Mouse (Mus musculus) neural tube, embryonic 14.5 days (tissue): ENCODE data around the gene H3f3a. TPM values are rescaled to one million over a fixed set of nuclear protein-coding genes. Genes with fewer than 3 reads are reported as not detected.

Source experiments
- ATAC-seq: fragments of 200-750 bp; cut with Nextera tagmentation; 2 replicates; pipeline ENCODE4 v1.8.0; 2017; ENCODE audit warnings: low read depth, mild to moderate bottlenecking, moderate TSS enrichment, moderate library complexity
- H3K27ac ChIP-seq: fragments of 300-500 bp; sonication (generic); 2 replicates; pipeline ENCODE4 v1.5.1; 2014; ENCODE audit warnings: low read depth, mild to moderate bottlenecking, control low read depth, low read length, moderate library complexity, mixed read lengths
- H3K27me3 ChIP-seq: fragments of 300-500 bp; sonication (generic); 2 replicates; pipeline ENCODE4 v1.6.1; 2014; ENCODE audit warnings: low read length; ENCODE audit not compliant: control insufficient read depth, insufficient read depth
- H3K36me3 ChIP-seq: fragments of 300-500 bp; sonication (generic); 2 replicates; pipeline ENCODE4 v1.6.1; 2014; ENCODE audit warnings: low read length, mixed read lengths; ENCODE audit not compliant: control insufficient read depth, insufficient read depth
- H3K4me1 ChIP-seq: fragments of 300-500 bp; sonication (generic); 2 replicates; pipeline ENCODE4 v1.6.1; 2014; ENCODE audit warnings: low read length; ENCODE audit not compliant: control insufficient read depth, insufficient read depth
- H3K4me2 ChIP-seq: fragments of 300-500 bp; sonication (generic); 2 replicates; pipeline ENCODE4 v1.6.1; 2014; ENCODE audit warnings: mild to moderate bottlenecking, low read depth, low read length, control low read depth
- H3K4me3 ChIP-seq: fragments of 300-500 bp; sonication (generic); 2 replicates; pipeline ENCODE4 v1.5.1; 2014; ENCODE audit warnings: low read depth, low read length, control low read depth, mixed read lengths
- H3K9ac ChIP-seq: fragments of 300-500 bp; sonication (generic); replicated peaks from 2 replicates; pipeline ENCODE4 v1.6.1; 2014; ENCODE audit warnings: low read depth, mild to moderate bottlenecking, control low read depth, low read length, mixed read lengths
- H3K9me3 ChIP-seq: fragments of 300-500 bp; sonication (generic); 2 replicates; pipeline ENCODE4 v1.6.1; 2016; ENCODE audit warnings: low read length; ENCODE audit not compliant: control insufficient read depth
- WGBS: fragments of 180-500 bp; shearing (Covaris S2); extraction: QIAGEN DNeasy Blood & Tissue Kit; methylation state at CpG from one replicate; pipeline ENCODE4 v1.1.7; 2014; 5-methylcytosine and 5-hydroxymethylcytosine counted together
- polyA plus RNA-seq: library from polyadenylated mRNA; unstranded; fragments of >200 nt; fragmentation: Nextera tagmentation; extraction: Ambion mirVana; gene quantifications from 2 replicates; pipeline ENCODE4 v1.2.1, GENCODE M21; 2014

Gene H3f3a
- polyA plus RNA-seq, 1 experiment from 2014 or later = 3,430 TPM

DNA sequence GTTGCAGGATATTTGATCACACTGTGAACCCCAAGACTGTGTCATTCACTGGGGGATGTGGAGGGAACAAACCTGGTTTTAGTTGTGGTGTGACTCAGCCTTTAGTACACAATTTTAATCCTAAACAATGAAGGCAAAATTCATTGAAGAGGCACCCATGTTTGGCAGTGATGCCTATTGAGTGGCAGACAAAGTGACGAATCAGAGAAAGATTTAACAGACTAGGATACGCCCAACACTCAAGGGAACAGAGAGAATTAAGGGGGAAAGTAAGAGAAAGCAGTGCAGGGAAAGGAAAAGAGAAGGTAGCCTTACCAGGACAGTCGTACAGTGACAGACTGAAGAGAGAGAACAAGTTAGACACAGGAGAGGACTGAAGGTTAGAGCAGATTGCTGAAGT lies 41.5 kb downstream of the H3f3a start:
- Histone ChIP-seq H3K4me1 (0 out of 2 replicates have a peak, but pooled peaks cover 7% of the 10 kb centered on the region), H3K9ac (no peak overlapping the region), H3K9me3 (no peaks in the 10 kb centered on the region), H3K27me3 (no peaks in the 10 kb centered on the region), H3K27ac (no peak overlapping the region), H3K4me2 (no peak overlapping the region), H3K4me3 (no peak overlapping the region), H3K36me3 (no peaks in the 10 kb centered on the region)
- 96% methylated on average over 3 of the region's 3 CpGs for WGBS
- no peak for ATAC-seq

DNA sequence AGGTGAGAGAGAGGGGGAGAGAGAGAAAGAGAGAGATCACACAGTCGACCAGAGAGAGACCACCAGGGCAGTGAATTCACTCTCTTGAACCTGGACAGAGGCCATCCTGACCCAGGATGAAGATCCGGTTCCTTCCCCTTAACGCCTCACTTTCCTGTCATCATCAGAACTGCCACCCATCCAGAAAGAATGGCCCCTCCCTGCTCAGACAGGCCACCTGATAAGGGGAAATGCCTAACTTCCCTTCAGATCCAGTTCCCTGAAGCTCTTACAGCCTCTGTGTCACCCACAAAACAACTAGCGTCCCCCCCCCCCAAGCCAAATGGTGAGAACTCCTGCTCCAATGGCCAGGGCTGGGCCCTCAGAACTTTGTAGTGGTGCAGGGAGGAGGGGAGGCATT lies 42.0 kb downstream of the H3f3a start:
- no peaks in the 10 kb centered on the region for H3K27me3 ChIP-seq
- 0 out of 2 replicates have a peak, but pooled peaks cover 5% of the 10 kb centered on the region for H3K4me1 ChIP-seq
- H3K4me3 ChIP-seq = no peak overlapping the region
- H3K27ac ChIP-seq = no peak overlapping the region
- H3K9ac ChIP-seq = no peak overlapping the region
- no peak overlapping the region for H3K4me2 ChIP-seq
- H3K36me3 ChIP-seq = no peaks in the 10 kb centered on the region
- 84% methylated on average over 4 of the region's 4 CpGs for WGBS
- ATAC-seq = no peak
- H3K9me3 ChIP-seq = no peaks in the 10 kb centered on the region

DNA sequence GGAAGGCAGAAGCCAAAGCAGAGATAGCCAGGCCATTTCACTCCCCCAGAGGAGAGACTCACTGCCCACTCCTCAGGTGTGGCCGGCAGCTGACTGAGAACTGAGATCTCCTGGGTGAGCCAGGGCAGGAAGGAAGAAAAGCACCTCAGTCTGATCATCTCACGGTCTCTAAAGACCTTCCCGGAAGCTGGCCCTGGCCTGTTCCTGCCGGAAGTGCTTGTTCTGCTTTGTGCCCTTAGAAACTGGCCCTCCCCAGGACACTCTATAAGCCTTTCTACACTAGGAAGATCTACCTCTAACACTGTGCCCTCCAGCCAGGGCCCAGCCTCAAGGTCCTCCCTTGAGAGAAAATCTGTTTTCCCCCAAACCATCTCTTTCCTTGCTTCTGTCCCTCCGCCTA lies 42.4 kb downstream of the H3f3a start:
- 0 out of 2 replicates have a peak, but pooled peaks cover 5% of the 10 kb centered on the region for H3K4me1 ChIP-seq
- H3K9me3 ChIP-seq = no peaks in the 10 kb centered on the region
- H3K27me3 ChIP-seq = no peaks in the 10 kb centered on the region
- WGBS = 85% methylated on average over 5 of the region's 5 CpGs
- H3K9ac ChIP-seq = no peak overlapping the region
- no peak for ATAC-seq
- H3K27ac ChIP-seq = no peak overlapping the region
- no peaks in the 10 kb centered on the region for H3K36me3 ChIP-seq
- no peak overlapping the region for H3K4me3 ChIP-seq
- no peak overlapping the region for H3K4me2 ChIP-seq

DNA sequence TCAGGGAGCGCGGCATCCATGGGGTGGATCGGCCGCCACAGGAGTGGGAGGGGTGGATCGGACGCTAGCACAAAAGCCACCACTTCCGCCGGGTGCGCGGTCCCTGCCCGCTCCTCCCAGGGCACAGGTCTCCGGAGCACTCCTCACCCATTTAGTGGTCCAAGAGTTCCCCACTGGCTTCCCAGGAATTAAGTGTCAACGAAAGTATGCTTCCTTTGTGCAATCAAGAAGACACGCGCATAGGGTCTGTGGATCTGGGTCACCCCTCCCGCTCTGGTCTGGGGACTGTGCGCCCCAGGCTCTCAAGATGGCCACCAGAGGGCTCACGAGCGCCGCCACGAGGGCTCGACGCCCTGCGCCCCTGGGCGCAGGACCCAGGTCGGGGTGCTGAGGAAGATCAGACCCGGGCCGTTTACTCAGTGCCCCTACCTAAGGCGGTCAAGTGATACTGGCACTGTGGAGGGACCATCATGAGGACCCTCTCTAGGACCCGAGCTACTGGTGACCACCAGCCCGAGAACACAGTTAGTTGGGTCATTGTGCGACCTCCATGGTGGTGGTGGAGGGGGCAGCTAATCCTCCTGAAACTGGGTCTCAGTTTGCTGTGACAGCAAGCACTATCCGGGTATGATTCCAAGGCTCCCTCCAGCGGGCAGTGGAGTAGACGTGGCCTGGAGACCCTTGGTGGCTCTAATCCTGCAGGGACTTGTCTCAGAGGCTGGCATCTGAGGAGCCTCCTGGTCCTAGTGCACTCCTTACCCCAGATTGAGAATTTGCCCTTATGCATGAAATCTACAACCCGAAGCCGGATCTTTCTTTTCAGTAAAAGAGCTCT lies 45.2 kb downstream of the H3f3a start:
- Histone ChIP-seq H3K4me3 (peak overlapping the region; percentile 45), H3K4me1 (peaks cover 6% of the 10 kb centered on the region; the same call in 1 of the 2 replicates), H3K9ac (peak overlapping the region; percentile 62), H3K27ac (peak overlapping the region; percentile 52), H3K4me2 (peak overlapping the region; percentile 63), H3K9me3 (no peaks in the 10 kb centered on the region), H3K27me3 (no peaks in the 10 kb centered on the region), H3K36me3 (no peaks in the 10 kb centered on the region)
- 3% methylated on average over 37 of the region's 37 CpGs for whole genome bisulfite sequencing
- ATAC-seq = peak; percentile 87

DNA sequence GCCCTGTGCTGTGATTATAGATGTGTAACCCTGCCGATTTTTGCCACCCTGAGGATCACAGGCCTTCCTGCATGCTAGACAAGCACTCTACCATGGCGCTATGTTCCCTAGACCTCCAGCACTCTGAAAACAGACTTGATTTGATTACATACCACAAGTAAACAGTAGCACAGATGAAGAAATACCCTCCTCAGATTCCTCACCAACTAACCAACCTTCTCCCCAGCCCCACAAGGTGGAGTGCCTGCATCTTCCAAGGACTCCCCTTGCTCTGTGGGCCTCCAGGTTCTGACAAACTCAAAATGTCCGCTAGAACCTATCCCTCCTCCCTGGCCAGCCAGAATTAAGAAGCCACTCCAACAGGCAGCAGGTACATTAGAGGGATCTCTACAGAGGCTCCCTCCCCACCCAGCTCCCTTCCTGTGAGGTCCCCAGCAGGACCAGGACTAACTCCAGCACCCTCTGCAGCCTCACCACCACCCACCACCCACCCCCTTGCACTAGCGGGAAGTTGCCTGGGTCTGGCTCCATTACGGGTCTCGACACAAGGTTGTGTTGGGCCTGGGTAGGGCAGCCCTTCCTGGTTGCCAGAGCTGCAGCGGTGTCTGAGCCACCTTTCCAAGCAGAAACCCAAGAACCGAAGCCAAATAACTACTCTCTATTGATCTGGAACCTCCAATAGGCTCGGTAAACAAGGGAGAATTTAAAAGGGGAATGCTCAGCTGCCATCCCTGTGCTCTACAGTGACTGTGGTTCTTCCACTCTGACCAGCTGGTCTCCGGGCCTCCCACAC lies 46.0 kb downstream of the H3f3a start:
- 18% methylated on average over 10 of the region's 10 CpGs for WGBS
- Histone ChIP-seq H3K36me3 (no peaks in the 10 kb centered on the region), H3K9me3 (no peaks in the 10 kb centered on the region), H3K4me3 (peak overlapping the region; percentile 45), H3K27ac (peak overlapping the region; percentile 52), H3K4me2 (peak overlapping the region; percentile 63), H3K27me3 (no peaks in the 10 kb centered on the region), H3K9ac (peak overlapping the region; percentile 62), H3K4me1 (peaks cover 10% of the 10 kb centered on the region; the same call in 1 of the 2 replicates)
- ATAC-seq = peak; percentile 39

DNA sequence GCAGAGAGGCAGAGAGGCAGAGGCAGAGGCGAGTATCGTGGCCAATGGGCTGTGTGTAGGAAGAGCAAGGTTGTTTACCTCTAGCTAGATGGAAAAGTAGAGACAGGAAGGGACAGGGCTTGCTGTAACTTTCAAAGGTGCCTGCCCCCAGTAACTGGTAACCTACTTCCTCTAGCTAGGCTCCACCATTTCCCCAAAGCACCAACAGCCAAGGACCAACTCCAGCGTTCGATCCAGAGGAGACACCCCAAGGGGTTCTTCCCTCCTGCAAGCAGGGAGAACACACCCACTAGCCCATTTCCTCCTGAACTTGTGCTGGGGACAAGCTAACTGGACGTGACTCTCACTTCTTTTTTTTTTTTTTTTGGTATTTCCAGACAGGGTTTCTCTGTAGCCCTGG lies 47.2 kb downstream of the H3f3a start:
- 72% methylated on average over 5 of the region's 5 CpGs for WGBS
- H3K36me3 ChIP-seq = no peaks in the 10 kb centered on the region

DNA sequence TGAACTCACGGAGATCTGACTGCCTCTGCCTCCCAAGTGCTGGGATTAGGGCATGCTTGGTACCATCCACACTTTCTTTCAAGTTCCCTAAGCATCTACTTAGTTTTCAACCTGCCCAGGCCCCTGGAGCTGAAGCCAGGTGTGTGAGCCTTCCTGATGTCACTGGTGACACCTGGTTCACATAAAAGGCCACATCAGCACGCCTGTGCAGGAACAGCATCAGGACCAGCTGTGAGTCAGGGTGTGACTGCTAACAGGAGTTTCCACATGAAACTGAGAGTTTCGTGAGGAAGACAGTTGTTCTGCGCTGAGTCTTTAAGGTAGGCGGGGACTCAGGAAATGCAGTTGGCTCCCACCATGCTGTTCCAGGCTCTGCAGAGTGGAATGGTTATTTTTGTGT lies 48.4 kb downstream of the H3f3a start:
- 89% methylated on average over 5 of the region's 5 CpGs for WGBS
- Histone ChIP-seq H3K27me3 (no peaks in the 10 kb centered on the region), H3K36me3 (no peaks in the 10 kb centered on the region), H3K27ac (no peak overlapping the region), H3K9me3 (no peaks in the 10 kb centered on the region), H3K4me2 (no peak overlapping the region), H3K4me3 (no peak overlapping the region), H3K9ac (no peak overlapping the region), H3K4me1 (peaks cover 10% of the 10 kb centered on the region; the same call in 1 of the 2 replicates)
- ATAC-seq = no peak

More for the DNA sequence above, 47.2 kb downstream of the H3f3a start:
- peaks cover 10% of the 10 kb centered on the region; the same call in 1 of the 2 replicates for H3K4me1 ChIP-seq
- H3K4me3 ChIP-seq = no peak overlapping the region
- H3K27ac ChIP-seq = no peak overlapping the region
- no peak for ATAC-seq
- H3K27me3 ChIP-seq = no peaks in the 10 kb centered on the region
- no peaks in the 10 kb centered on the region for H3K9me3 ChIP-seq
- H3K9ac ChIP-seq = no peak overlapping the region
- no peak overlapping the region for H3K4me2 ChIP-seq

DNA sequence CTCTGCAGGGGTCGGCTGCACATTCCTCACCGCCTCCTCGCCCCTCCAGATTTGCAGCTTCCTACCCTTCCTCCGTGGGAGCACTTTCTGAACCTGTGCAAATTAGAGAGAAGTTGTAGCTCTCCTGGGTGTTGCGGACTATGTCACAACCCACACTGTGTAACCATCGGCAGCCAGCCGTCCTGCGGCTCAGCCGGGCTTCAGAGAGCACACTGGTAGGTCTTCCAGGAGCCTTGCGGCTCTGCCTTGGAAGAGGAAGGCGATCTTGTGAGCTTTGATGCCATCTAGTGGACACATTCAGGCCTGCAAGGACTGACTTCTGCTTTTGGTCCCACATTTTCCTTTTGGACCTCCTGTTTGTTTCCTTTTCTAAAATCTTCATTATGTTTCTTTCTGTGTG lies 49.9 kb downstream of the H3f3a start:
- ATAC-seq = peak; percentile 87
- H3K27ac ChIP-seq = no peak overlapping the region
- peak overlapping the region; percentile 47; the same call in 1 of the 2 replicates for H3K9ac ChIP-seq
- H3K9me3 ChIP-seq = no peaks in the 10 kb centered on the region
- H3K4me3 ChIP-seq = peak overlapping the region; percentile 35
- H3K36me3 ChIP-seq = no peaks in the 10 kb centered on the region
- H3K27me3 ChIP-seq = no peaks in the 10 kb centered on the region
- peaks cover 8% of the 10 kb centered on the region; the same call in 1 of the 2 replicates for H3K4me1 ChIP-seq
- 0% methylated on average over 11 of the region's 11 CpGs for WGBS
- peak overlapping the region; percentile 80 for H3K4me2 ChIP-seq
